Mouse (Mus musculus): ENCODE measurements around the gene Sall4. TPM values are rescaled to one million over a fixed set of nuclear protein-coding genes. Genes with fewer than 3 reads are reported as not detected.
"Not testable (repeated sequence)": the region's sequence is repeated elsewhere in the genome, so short reads cannot be mapped to it uniquely, and the experiment has no call there.

The Sall4 gene
- total RNA-seq, 1 experiment = 143 TPM

- peaks cover 8% of the 10 kb centered on the region; the same call in 1 of the 2 replicates for H3K36me3 ChIP-seq (ENCODE audit: control insufficient read depth, insufficient read depth, low read length, poor library complexity, severe bottlenecking)
- H3K27ac ChIP-seq (ENCODE audit: insufficient read depth, low read depth, low read length, poor library complexity, severe bottlenecking) = peak overlapping the region; percentile 88
- peak overlapping the region; percentile 74 for H3K9ac ChIP-seq (ENCODE audit: insufficient read depth, low read depth, low read length, poor library complexity, severe bottlenecking)
- in situ Hi-C loops (cut with MboI; ENCODE audit: low sequenced_read_pairs in 2 of 2, unreplicated experiment in 2 of 2) = no loop called here
- peaks cover 13 to 15% of the 10 kb centered on the region in 2 experiments for H3K4me1 ChIP-seq (ENCODE audit: control insufficient read depth in 2 of 2, insufficient read depth in 2 of 2, low read length in 2 of 2, poor library complexity in 1 of 2)
- peak overlapping the region; percentile 87 to 91 for H3K4me3 ChIP-seq (ENCODE audit: insufficient read depth in 1 of 2, low read depth in 1 of 2, low read length in 2 of 2, poor library complexity in 1 of 2, severe bottlenecking in 1 of 2)
- DNase-seq (ENCODE audit: low read depth, low spot score) = no peak
- no peak for TF ChIP-seq HCFC1 (IDR thresholded peaks at IDR 0.05; ENCODE audit: borderline replicate concordance, insufficient read depth, low read length)
- H3K9me3 ChIP-seq (ENCODE audit: control insufficient read depth, insufficient read depth, low read depth, low read length) = no peaks in the 10 kb centered on the region
These were observed 4.0 kb downstream of the Sall4 start for GRCm38 (mm10) chr2:168763785-168764184.

- Histone ChIP-seq H3K27ac (ENCODE audit: insufficient read depth, low read depth, low read length, poor library complexity, severe bottlenecking) (peak overlapping the region; percentile 81), H3K9me3 (ENCODE audit: control insufficient read depth, insufficient read depth, low read depth, low read length) (no peaks in the 10 kb centered on the region), H3K36me3 (ENCODE audit: control insufficient read depth, insufficient read depth, low read length, poor library complexity, severe bottlenecking) (peaks cover 15% of the 10 kb centered on the region; the same call in 1 of the 2 replicates), H3K9ac (ENCODE audit: insufficient read depth, low read depth, low read length, poor library complexity, severe bottlenecking) (peak overlapping the region; percentile 60), H3K4me1 (ENCODE audit: control insufficient read depth in 2 of 2, insufficient read depth in 2 of 2, low read length in 2 of 2, poor library complexity in 1 of 2) (peaks cover 8 to 16% of the 10 kb centered on the region in 2 experiments; a peak in 2 of 4 replicates), H3K4me3 (ENCODE audit: insufficient read depth in 1 of 2, low read depth in 1 of 2, low read length in 2 of 2, poor library complexity in 1 of 2, severe bottlenecking in 1 of 2) (peak overlapping the region; percentile 41 to 67)
- TF ChIP-seq CHD2 (IDR thresholded peaks at IDR 0.05; ENCODE audit: low read depth, low read length) (peak; percentile 51; the same call in 1 of the 2 replicates), HCFC1 (IDR thresholded peaks at IDR 0.05; ENCODE audit: borderline replicate concordance, insufficient read depth, low read length) (no peak)
- DNase-seq (ENCODE audit: low read depth, low spot score) = no peak
- in situ Hi-C loops (cut with MboI; ENCODE audit: low sequenced_read_pairs in 2 of 2, unreplicated experiment in 2 of 2) = no loop called here
These were observed 5.3 kb downstream of the Sall4 start for GRCm38 (mm10) chr2:168762411-168762815.

- no peak for DNase-seq (ENCODE audit: low read depth, low spot score)
- H3K9ac ChIP-seq (ENCODE audit: insufficient read depth, low read depth, low read length, poor library complexity, severe bottlenecking) = peak overlapping the region; percentile 60
- H3K4me1 ChIP-seq (ENCODE audit: control insufficient read depth in 2 of 2, insufficient read depth in 2 of 2, low read length in 2 of 2, poor library complexity in 1 of 2) = peaks cover 8 to 19% of the 10 kb centered on the region in 2 experiments; a peak in 2 of 4 replicates
- peak overlapping the region; percentile 41 to 67 for H3K4me3 ChIP-seq (ENCODE audit: insufficient read depth in 1 of 2, low read depth in 1 of 2, low read length in 2 of 2, poor library complexity in 1 of 2, severe bottlenecking in 1 of 2)
- H3K36me3 ChIP-seq (ENCODE audit: control insufficient read depth, insufficient read depth, low read length, poor library complexity, severe bottlenecking) = peaks cover 19% of the 10 kb centered on the region; the same call in 1 of the 2 replicates
- no peaks in the 10 kb centered on the region for H3K9me3 ChIP-seq (ENCODE audit: control insufficient read depth, insufficient read depth, low read depth, low read length)
- peak overlapping the region; percentile 81 for H3K27ac ChIP-seq (ENCODE audit: insufficient read depth, low read depth, low read length, poor library complexity, severe bottlenecking)
- TF ChIP-seq HCFC1 (IDR thresholded peaks at IDR 0.05; ENCODE audit: borderline replicate concordance, insufficient read depth, low read length) (no peak), ZNF384 (IDR thresholded peaks at IDR 0.05; ENCODE audit: low read depth, low read length) (no peak), ZC3H11A (IDR thresholded peaks at IDR 0.05; ENCODE audit: borderline replicate concordance, low read depth, low read length) (no peak)
- in situ Hi-C loops (cut with MboI; ENCODE audit: low sequenced_read_pairs in 2 of 2, unreplicated experiment in 2 of 2) = no loop called here
These were observed 5.8 kb downstream of the Sall4 start for GRCm38 (mm10) chr2:168761954-168762353.

GRCm38 (mm10) chr2:168761141-168761540 lies 6.6 kb downstream of the Sall4 start:
- peaks cover 10 to 25% of the 10 kb centered on the region in 2 experiments; a peak in 3 of 4 replicates for H3K4me1 ChIP-seq (ENCODE audit: control insufficient read depth in 2 of 2, insufficient read depth in 2 of 2, low read length in 2 of 2, poor library complexity in 1 of 2)
- in situ Hi-C loops (cut with MboI; ENCODE audit: low sequenced_read_pairs in 2 of 2, unreplicated experiment in 2 of 2) = no loop called here
- TF ChIP-seq HCFC1 (IDR thresholded peaks at IDR 0.05; ENCODE audit: borderline replicate concordance, insufficient read depth, low read length) (no peak), MAFK (IDR thresholded peaks at IDR 0.05; ENCODE audit: insufficient read depth, low read depth, low read length) (no peak), ZC3H11A (IDR thresholded peaks at IDR 0.05; ENCODE audit: borderline replicate concordance, low read depth, low read length) (no peak), ZNF384 (IDR thresholded peaks at IDR 0.05; ENCODE audit: low read depth, low read length) (no peak), CHD2 (IDR thresholded peaks at IDR 0.05; ENCODE audit: low read depth, low read length) (no peak)
- H3K4me3 ChIP-seq (ENCODE audit: insufficient read depth in 1 of 2, low read depth in 1 of 2, low read length in 2 of 2, poor library complexity in 1 of 2, severe bottlenecking in 1 of 2) = peak overlapping the region; percentile 41 to 67
- peak overlapping the region; percentile 45; the same call in 1 of the 2 replicates for H3K9ac ChIP-seq (ENCODE audit: insufficient read depth, low read depth, low read length, poor library complexity, severe bottlenecking)
- H3K9me3 ChIP-seq (ENCODE audit: control insufficient read depth, insufficient read depth, low read depth, low read length) = no peaks in the 10 kb centered on the region
- H3K36me3 ChIP-seq (ENCODE audit: control insufficient read depth, insufficient read depth, low read length, poor library complexity, severe bottlenecking) = peaks cover 27% of the 10 kb centered on the region
- peak overlapping the region; percentile 81 for H3K27ac ChIP-seq (ENCODE audit: insufficient read depth, low read depth, low read length, poor library complexity, severe bottlenecking)
- DNase-seq (ENCODE audit: low read depth, low spot score) = no peak

GRCm38 (mm10) chr2:168744406-168744805 lies 23.3 kb downstream of the Sall4 start:
- H3K4me3 ChIP-seq (ENCODE audit: insufficient read depth in 1 of 2, low read depth in 1 of 2, low read length in 2 of 2, poor library complexity in 1 of 2, severe bottlenecking in 1 of 2); H3K9ac ChIP-seq (ENCODE audit: insufficient read depth, low read depth, low read length, poor library complexity, severe bottlenecking); DNase-seq (ENCODE audit: low read depth, low spot score); H3K9me3 ChIP-seq (ENCODE audit: control insufficient read depth, insufficient read depth, low read depth, low read length); H3K27ac ChIP-seq (ENCODE audit: insufficient read depth, low read depth, low read length, poor library complexity, severe bottlenecking); in situ Hi-C loops (cut with MboI; ENCODE audit: low sequenced_read_pairs in 2 of 2, unreplicated experiment in 2 of 2): not testable (repeated sequence)
- H3K36me3 ChIP-seq (ENCODE audit: control insufficient read depth, insufficient read depth, low read length, poor library complexity, severe bottlenecking) = peaks cover 15% of the 10 kb centered on the region
- peaks cover 2 to 11% of the 10 kb centered on the region in 2 experiments; a peak in 2 of 4 replicates for H3K4me1 ChIP-seq (ENCODE audit: control insufficient read depth in 2 of 2, insufficient read depth in 2 of 2, low read length in 2 of 2, poor library complexity in 1 of 2)
